Mouse (Mus musculus) embryonic facial prominence, embryonic 10.5 days (tissue): Measurements from ENCODE around the gene Psap. TPM values are rescaled to one million over a fixed set of nuclear protein-coding genes. Genes with fewer than 3 reads are reported as not detected.
A peak's percentile ranks its signal among the peaks of the same experiment; 100 is the strongest.

Experiments
- DNase-seq: peaks from one replicate; pipeline ENCODE4 v3.0.0-alpha.2; 2017; ENCODE audit warnings: low spot score
- H3K27ac ChIP-seq: fragments of 300-500 bp; sonication (generic); replicated peaks from 2 replicates; pipeline ENCODE4 v1.5.1; 2016; ENCODE audit warnings: mild to moderate bottlenecking
- H3K27me3 ChIP-seq: fragments of 300-500 bp; sonication (generic); replicated peaks from 2 replicates; pipeline ENCODE4 v1.6.1; 2016; ENCODE audit warnings: low read depth, mild to moderate bottlenecking; ENCODE audit not compliant: poor library complexity, severe bottlenecking
- H3K36me3 ChIP-seq: fragments of 300-500 bp; sonication (generic); replicated peaks from 2 replicates; pipeline ENCODE4 v1.6.1; 2016; ENCODE audit warnings: mild to moderate bottlenecking, moderate library complexity
- H3K4me1 ChIP-seq: fragments of 300-500 bp; sonication (generic); 2 replicates; pipeline ENCODE4 v1.6.1; 2016
- H3K4me3 ChIP-seq: fragments of 300-500 bp; sonication (generic); 2 replicates; pipeline ENCODE4 v1.5.1; 2016; ENCODE audit warnings: mild to moderate bottlenecking, moderate library complexity
- H3K9me3 ChIP-seq: fragments of 300-500 bp; sonication (generic); 2 replicates; pipeline ENCODE4 v1.6.1; 2016; ENCODE audit warnings: mild to moderate bottlenecking
- WGBS: fragments of 180-500 bp; shearing (Covaris S2); methylation state at CpG from one replicate; pipeline ENCODE4 v1.1.7; 2016; 5-methylcytosine and 5-hydroxymethylcytosine counted together
- polyA plus RNA-seq: library from polyadenylated mRNA; unstranded; fragments of >200 nt; fragmentation: Nextera tagmentation; extraction: Ambion mirVana; gene quantifications from 2 replicates; pipeline ENCODE4 v1.2.1, GENCODE M21; 2016

Psap gene
- polyA plus RNA-seq, 1 experiment from 2014 or later: 47.1 TPM

DNA sequence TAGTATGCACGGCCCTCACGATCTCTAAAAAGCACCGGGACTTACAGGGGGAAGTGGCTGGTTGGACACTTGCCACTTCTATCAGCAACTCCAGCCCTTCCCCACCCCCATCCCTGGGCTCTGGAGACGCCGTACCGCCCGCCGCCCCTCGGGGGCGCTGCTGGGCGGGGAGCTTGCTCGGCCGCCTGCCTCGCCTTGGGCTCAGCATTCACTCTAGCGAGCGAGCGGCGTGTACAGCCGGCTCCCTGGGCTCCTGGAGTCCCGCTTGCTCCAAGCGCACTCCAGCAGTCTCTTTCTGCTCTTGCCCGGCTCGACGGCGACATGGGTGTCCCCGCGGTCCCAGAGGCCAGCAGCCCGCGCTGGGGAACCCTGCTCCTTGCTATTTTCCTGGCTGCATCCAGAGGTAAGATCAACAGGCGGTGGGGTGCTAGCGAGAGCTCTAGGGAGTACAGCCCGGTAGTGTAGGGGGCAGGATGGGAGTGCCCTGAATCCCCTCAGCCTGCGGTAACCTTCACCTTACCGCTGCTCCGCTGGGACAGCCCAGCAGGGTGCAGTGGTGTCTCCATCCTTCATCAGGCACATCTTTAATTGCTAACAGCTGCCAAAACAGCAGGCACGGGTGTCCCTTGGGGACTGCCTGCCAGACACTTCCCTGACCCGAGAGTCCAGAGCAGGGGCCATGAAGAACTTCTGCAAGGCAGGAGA lies 69.4 kb downstream of the Psap start, which contains the start of gene Vsir:
Gene Vsir, plus strand, starts transcription at position 151 of the 705 bp plus-strand sequence.
- Histone ChIP-seq H3K9me3 (no peaks in the 10 kb centered on the region), H3K27me3 (peaks cover 38% of the 10 kb centered on the region), H3K4me1 (peaks cover 71% of the 10 kb centered on the region), H3K4me3 (peak within 1 kb of the TSS; percentile 58), H3K27ac (peak within 1 kb of the TSS; percentile 82), H3K36me3 (no peaks in the 10 kb centered on the region)
- under 1% methylated on average over 37 of the region's 37 CpGs for WGBS
- peak; percentile 87 for DNase-seq

DNA sequence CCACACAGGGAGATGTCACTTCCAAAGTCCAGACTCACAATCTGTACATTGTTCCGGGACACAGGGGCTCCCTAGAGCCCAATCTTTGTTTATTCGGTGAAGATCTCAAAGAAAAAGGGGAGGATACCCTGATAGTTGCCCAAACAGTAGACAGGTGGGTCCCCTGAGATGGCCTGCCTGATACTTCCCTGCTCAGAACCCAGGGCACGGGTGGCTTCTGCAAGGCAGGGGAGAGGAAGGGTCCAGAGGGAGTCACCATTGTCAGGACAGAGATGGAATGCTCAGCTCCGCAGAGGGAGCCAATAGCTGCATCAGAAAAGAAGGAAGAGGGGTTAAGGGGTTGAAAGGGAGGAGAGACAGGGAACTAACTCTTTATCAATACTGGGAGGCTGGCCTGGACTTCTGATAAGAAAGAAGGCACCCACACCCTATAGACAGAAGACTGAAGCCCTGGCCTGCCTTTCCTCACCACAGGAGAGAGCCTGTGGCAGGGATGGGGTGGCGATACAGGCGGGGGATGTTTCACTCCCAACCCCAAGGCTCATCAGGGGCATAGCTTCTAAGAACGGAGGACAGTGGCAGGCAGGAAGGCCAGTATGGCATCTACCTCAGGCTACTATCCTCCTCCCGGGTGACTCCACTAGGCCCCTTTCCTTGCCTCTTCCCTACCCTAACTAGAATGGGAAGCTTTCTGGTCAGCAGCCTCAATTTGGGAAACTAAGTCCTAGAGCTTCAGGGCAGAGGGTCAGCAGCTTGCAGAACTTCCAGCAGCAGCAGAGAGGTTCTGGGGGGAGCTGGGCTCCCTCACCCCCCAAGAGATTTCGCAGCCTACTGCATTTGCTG lies 70.6 kb downstream of the Psap start:
- Histone ChIP-seq H3K4me1 (peaks cover 83% of the 10 kb centered on the region), H3K27ac (no peak overlapping the region), H3K27me3 (peaks cover 38% of the 10 kb centered on the region), H3K4me3 (peak overlapping the region; percentile 58; the same call in 1 of the 2 replicates), H3K9me3 (no peaks in the 10 kb centered on the region), H3K36me3 (no peaks in the 10 kb centered on the region)
- WGBS: 27% methylated on average over 9 of the region's 9 CpGs
- DNase-seq: no peak

DNA sequence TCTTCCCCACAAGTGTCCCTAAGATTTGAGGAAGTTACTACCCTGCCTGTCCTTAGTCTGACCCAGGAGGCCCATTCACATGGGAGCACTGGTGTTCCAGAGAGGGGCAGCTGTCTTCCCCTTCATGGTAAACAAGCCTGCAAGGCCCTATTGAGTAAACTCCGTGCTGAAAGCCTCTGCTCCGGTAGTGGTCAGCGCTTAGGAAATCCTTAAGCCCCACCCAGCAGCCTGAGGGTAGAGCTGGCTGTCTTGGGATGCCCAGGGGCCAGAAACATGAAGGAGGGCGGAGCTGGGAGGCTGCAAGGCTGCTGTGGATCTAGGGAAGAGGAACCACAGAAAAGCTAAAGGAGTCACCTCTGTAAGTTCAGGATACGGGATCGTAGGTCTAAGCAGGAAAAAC lies 71.6 kb downstream of the Psap start:
- no peak for DNase-seq
- H3K27ac ChIP-seq: 0 out of 2 replicates have a peak overlapping the region, but pooled peaks have one; percentile 42
- H3K36me3 ChIP-seq: no peaks in the 10 kb centered on the region
- peaks cover 87% of the 10 kb centered on the region for H3K4me1 ChIP-seq
- H3K9me3 ChIP-seq: no peaks in the 10 kb centered on the region
- no peak overlapping the region for H3K4me3 ChIP-seq
- 34% methylated on average over 6 of the region's 6 CpGs for WGBS
- H3K27me3 ChIP-seq: peaks cover 35% of the 10 kb centered on the region

DNA sequence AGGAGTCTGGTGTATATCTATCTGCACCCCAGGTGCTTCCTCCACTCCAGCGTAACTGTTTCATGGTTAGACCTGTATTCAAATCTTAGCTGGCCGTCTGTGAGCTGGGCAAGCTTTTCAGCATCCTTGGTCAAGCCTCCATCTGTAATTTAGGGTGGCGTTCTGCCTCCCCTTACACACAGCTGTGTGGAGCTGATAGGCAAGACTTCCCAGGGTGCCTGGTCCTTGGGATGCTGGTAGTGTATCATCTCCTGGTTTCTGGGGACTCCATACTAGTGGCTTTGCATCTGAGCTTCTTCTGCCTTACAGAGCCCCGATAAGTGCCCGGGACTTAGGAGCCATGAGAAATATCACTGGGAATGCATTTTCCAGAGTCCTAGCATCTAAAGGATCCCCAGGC lies 72.2 kb downstream of the Psap start:
- peaks cover 33% of the 10 kb centered on the region for H3K27me3 ChIP-seq
- H3K36me3 ChIP-seq: no peaks in the 10 kb centered on the region
- peaks cover 89% of the 10 kb centered on the region for H3K4me1 ChIP-seq
- 84% methylated on average over 5 of the region's 5 CpGs for WGBS
- DNase-seq: no peak
- H3K9me3 ChIP-seq: no peaks in the 10 kb centered on the region
- peak overlapping the region; percentile 65 for H3K27ac ChIP-seq
- H3K4me3 ChIP-seq: no peak overlapping the region

DNA sequence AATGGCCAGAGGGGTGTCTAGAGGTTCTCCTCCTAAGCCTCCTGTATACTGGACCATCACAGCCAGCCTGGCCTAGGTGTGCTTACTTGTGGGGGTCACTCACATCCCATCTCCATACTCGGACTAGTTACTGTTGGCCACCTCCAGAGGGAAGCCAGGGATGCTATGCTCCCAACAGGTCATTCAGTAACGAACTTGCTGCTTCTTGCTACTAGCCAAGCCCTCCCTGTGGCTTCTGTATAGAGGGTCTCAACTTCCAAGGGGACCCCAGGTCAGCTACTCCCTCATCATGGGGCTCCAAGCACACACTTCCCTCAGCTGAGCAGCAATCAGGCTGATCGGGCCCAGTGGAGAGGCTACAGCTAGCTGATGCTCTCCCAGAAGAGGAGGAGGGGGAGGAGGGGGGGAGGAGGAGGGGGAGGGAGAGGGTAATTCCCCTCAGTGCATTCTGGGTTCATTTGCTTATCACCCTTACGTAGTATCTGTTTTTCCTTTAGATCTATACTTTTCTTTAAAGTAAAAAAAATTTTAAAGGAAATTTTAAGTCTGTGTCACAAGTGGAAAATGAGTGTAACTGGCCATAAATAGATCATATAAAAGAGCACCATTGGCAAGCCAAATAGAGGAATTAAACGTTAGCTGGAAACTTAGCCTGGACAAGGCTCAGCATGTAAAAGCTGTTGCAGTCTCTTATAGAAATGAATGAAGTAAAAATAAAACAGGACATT lies 72.8 kb downstream of the Psap start:
- 53% methylated on average over 5 of the region's 5 CpGs for WGBS
- DNase-seq: no peak
- H3K27ac ChIP-seq: peak overlapping the region; percentile 65
- H3K36me3 ChIP-seq: no peaks in the 10 kb centered on the region
- peaks cover 90% of the 10 kb centered on the region for H3K4me1 ChIP-seq
- H3K9me3 ChIP-seq: no peaks in the 10 kb centered on the region
- H3K4me3 ChIP-seq: no peak overlapping the region; the same call in 1 of the 2 replicates
- H3K27me3 ChIP-seq: peaks cover 33% of the 10 kb centered on the region

DNA sequence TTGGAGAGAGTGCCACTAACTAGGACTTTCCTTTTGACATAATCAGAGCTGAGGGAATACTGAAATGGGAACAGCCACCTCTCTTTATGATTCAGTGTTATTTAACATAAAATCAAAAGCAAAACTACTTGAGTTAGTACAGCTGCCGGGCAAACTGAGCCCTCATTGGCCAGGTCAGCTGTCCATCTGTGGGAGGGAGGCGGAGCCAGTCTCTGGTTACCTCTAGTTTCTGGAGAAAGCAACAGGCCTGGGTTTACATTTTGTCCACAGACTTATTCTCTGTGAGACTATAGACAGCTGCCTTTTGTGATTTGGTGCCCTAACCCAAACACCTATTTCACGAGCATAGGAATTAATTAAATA lies 73.4 kb downstream of the Psap start:
- H3K4me1 ChIP-seq: peaks cover 94% of the 10 kb centered on the region
- no peaks in the 10 kb centered on the region for H3K9me3 ChIP-seq
- 41% methylated on average over 3 of the region's 3 CpGs for WGBS

DNA sequence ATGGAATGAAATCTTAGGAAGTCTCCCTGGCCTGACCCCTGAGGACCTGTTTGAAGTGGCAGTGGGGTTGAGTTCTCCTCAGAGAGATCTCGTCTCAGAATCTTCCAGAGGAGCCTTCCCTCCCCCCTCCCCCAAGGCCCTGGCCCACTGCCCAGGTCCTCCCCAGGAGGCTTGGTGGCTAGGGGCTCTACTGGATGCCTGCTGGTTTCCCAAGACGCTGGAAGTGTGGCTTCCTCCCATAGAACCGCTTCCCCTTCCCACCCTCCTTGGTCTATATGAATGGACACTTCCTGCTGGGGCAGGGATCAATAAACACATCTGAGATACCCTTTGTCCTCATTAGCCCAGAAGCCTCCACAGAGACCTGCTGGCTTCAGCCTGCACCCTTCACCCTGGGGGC lies 73.8 kb downstream of the Psap start:
- Histone ChIP-seq H3K9me3 (no peaks in the 10 kb centered on the region), H3K36me3 (no peaks in the 10 kb centered on the region), H3K27ac (peak overlapping the region; percentile 81), H3K4me3 (0 out of 2 replicates have a peak overlapping the region, but pooled peaks have one; percentile 3), H3K27me3 (peaks cover 27% of the 10 kb centered on the region), H3K4me1 (peaks cover 91% of the 10 kb centered on the region)
- 13% methylated on average over 3 of the region's 3 CpGs for WGBS
- no peak for DNase-seq

More for the DNA sequence above, 73.4 kb downstream of the Psap start:
- Histone ChIP-seq H3K27ac (peak overlapping the region; percentile 81), H3K4me3 (no peak overlapping the region; the same call in 1 of the 2 replicates), H3K36me3 (no peaks in the 10 kb centered on the region), H3K27me3 (peaks cover 32% of the 10 kb centered on the region)
- peak; percentile 87 for DNase-seq

DNA sequence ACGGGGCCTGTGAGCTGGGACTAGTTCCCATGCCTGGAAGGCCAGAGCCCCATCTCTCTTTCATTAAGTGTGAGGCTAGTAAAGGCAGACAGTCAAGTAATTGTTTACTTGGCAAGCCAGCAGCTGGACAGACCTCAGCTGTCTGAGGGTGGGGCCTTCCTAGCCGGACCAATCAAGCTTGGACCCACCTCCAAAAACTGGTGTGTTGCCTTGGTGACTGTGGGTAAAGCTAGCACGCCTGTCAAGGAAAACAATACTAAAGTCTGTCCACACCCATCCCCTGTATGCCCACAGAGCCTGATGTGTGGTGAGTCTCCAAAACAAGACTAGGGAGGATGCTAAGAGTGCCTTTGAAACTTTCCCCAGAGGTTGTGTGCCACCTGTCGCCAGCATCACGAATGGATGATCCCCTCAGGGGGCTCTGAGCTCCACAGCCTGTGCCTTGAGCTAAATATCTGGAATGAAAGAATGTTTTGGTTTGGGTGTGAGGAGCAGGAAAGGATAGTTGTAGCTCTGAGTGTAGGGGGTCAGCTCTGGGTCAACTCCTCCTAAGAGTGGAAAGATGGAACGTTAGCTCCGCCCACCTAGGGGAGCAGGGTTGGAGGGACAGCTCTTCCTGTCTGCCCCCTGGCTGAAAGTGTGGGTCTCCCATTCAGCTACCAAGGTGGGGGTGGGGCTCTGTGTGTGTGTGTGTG lies 74.5 kb downstream of the Psap start:
- Histone ChIP-seq H3K4me1 (peaks cover 85% of the 10 kb centered on the region), H3K36me3 (no peaks in the 10 kb centered on the region), H3K27ac (peak overlapping the region; percentile 81), H3K27me3 (peaks cover 23% of the 10 kb centered on the region), H3K9me3 (no peaks in the 10 kb centered on the region), H3K4me3 (0 out of 2 replicates have a peak overlapping the region, but pooled peaks have one; percentile 3)
- WGBS: 18% methylated on average over 7 of the region's 7 CpGs
- peak; percentile 69 for DNase-seq

Other genes with a start within 250 kb of the Psap start
- 8.6 and 8.9 TPM in 2 replicates for gene Spock2, start 171.4 kb upstream of the Psap start, polyA plus RNA-seq
- 1.8 and 1.9 TPM in 2 replicates for gene Chst3, start 58.4 kb upstream of the Psap start, polyA plus RNA-seq
- 2.3 and 2.6 TPM in 2 replicates for gene Vsir, start 69.2 kb downstream of the Psap start, polyA plus RNA-seq
- 0.96 and 2.6 TPM in 2 replicates for gene Gm17455, start 122.1 kb downstream of the Psap start, polyA plus RNA-seq